Mouse (Mus musculus) splenic B cell, adult 2 months (primary cell): Measurements from ENCODE around the gene Dcdc2b.

Experiments
- DNase-seq: peaks from one replicate; pipeline ENCODE4 v3.0.0-alpha.2; 2011; ENCODE audit warnings: low read depth, low spot score
- H3K27me3 ChIP-seq: 2 replicates; pipeline ENCODE4 v1.6.1; 2012; ENCODE audit warnings: mild to moderate bottlenecking, low read length, moderate library complexity, mixed read lengths; ENCODE audit not compliant: control insufficient read depth, poor library complexity, insufficient read depth, severe bottlenecking
- H3K36me3 ChIP-seq: 2 replicates; pipeline ENCODE4 v1.6.1; 2012; ENCODE audit warnings: mild to moderate bottlenecking, low read length, moderate library complexity, mixed read lengths; ENCODE audit not compliant: control insufficient read depth, poor library complexity, insufficient read depth, severe bottlenecking

Gene Dcdc2b

GRCm38 (mm10) chr4:129615801-129616290 is 1.8 kb upstream of the Dcdc2b start:
- no peak for DNase-seq
- Histone ChIP-seq H3K27me3 (no peaks in the 10 kb centered on the region), H3K36me3 (no peaks in the 10 kb centered on the region; the same call in 1 of the 2 replicates)

DNA sequence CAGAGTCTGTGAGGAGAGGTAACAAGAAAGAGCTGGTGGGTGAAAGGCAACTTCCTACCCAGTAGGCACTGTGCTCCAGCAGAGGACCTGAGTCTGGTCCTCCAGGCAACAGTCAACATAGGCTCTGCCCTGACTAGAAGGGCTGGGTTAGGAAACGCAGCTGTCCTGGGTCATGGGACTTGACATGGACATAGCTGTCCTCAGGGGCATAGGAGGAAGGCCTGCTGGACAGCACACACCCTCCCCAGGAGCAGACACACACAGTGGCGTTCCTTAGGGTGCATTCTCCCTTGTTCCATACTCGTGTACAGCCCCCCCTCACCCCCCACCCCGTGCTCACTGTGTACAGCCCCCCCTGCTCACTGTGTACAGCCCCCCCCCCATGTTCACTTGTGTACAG is 3.6 kb downstream of the Dcdc2b start:
- Histone ChIP-seq H3K27me3 (no peaks in the 10 kb centered on the region), H3K36me3 (peaks cover 5% of the 10 kb centered on the region; the same call in 1 of the 2 replicates)
- DNase-seq, result no peak

DNA sequence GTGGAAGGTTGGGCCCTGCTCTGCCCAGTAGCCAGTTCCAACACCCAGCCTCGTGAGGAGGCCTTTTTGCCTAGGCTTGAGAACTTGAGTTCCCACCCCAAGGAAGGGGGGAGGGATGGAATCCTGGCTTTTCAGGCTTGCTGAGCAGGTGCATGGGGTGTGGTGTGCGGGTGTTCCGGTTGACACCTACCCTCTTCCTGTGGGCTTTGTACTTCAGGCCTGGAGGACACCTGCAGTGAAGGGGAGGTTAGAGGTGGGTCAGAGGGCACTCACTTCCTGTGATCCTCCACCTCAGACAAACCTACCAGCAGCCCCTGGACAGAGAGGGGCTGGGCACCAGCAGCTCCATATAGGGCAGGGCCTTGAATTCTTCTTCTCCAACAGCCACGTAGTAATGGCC is 4.0 kb downstream of the Dcdc2b start:
- Histone ChIP-seq H3K27me3 (no peaks in the 10 kb centered on the region), H3K36me3 (peaks cover 8% of the 10 kb centered on the region)
- no peak for DNase-seq

DNA sequence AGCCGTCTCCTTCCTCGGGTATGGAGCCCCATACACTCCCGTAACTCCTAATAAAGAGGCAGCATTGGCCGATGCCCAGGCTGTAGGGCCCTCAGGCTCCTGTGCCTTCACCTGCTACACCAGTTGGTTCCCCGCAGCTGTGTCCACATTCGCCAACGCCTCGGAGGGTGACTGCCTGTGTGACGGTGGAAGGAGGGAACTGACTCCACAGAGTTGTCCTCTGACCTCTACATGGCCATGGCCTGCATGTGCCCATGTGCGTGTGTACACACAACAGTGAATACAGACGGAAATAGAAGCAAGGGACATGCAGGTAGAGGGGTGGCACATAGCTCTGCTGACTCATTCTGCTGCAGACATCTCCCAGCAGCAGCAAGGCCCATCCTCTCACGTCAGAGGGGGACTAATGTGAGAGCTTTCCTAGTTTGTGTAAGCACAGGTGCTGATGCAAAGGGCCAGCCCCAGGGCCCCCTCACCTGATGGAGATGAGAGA is 4.9 kb downstream of the Dcdc2b start:
- no peak for DNase-seq
- H3K36me3 ChIP-seq, result peaks cover 8% of the 10 kb centered on the region
- no peaks in the 10 kb centered on the region for H3K27me3 ChIP-seq

DNA sequence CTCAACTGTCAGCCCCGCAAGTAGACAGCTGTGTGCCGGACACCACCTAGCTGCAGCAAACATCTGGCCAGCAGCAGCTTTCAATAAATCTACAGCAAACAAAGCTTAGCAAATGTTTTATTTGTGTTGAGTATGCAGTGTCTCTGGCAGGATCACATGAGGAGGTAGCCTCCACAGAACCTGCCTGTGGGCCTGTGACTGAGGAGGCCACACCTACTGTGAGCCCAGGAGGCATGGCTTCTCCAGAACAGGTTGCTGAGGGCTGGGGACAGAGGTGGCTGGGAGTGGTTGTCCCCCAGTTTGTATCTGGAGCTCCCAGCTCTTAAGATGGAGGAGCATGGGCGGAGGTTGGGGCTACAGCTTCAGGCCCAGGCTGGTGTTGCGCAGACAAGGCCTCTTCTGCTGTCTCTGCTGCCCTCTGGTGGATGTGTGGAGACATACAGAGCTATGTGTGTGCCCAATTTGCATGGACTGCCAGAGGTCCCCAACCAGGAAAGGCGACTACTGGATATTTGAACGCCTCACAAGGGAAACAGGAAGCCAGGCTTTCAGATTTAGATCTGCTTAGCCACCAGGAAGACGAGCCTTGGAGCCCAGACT is 5.5 kb downstream of the Dcdc2b start:
- Histone ChIP-seq H3K27me3 (no peaks in the 10 kb centered on the region), H3K36me3 (peaks cover 8% of the 10 kb centered on the region)
- peak; percentile 93 for DNase-seq

DNA sequence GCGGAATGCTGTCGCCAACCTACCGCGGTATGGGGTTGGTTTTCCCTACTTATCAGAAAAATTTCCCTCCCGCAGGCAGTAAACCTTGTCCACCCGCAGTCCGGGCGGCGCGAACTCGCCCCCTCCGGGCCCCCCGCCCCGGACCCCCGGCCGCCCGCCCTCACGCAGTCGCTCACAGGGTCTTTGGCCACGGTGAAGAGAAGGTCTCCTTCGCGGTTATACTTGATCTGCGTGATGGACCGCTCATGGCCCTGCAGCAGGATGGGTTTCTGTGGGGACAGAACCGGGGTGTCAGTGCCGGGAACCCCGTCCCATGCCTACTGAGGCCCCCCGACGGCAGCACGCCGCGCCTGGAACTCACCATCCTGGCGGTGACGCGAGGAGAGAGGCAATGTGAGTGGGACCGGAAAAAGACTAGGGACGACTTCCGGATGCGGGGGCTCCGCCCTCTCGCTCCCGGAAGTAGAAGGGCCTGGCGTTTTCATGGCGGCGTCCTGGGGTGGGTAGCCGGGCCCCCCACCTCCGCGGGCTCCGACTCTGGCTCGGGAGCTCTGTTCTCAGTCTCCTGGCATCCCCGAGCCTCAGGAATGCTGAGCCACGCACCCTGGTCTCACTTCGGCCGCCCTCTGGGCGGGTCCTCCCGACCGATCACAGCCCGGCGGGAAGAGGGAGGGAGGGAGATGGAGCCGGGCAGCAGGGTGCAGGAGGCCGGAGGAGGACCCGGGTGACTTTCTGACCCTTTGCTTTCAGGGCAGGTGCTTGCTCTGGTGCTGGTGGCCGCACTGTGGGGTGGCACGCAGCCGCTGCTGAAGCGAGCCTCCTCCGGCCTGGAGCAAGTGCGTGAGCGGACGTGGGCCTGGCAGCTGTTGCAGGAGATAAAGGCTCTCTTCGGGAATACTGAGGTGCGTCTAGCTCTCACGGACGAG is 13.6 kb downstream of the Dcdc2b start, which contains the start of the genes Eif3i and Tmem234:
Gene Eif3i, minus strand, starts transcription at position 416 of the 926 bp plus-strand sequence.
Gene Tmem234, plus strand, starts transcription at position 436 of the 926 bp plus-strand sequence.
- peak; percentile 85 for DNase-seq
- Histone ChIP-seq H3K27me3 (no peaks in the 10 kb centered on the region), H3K36me3 (peaks cover 7% of the 10 kb centered on the region)

DNA sequence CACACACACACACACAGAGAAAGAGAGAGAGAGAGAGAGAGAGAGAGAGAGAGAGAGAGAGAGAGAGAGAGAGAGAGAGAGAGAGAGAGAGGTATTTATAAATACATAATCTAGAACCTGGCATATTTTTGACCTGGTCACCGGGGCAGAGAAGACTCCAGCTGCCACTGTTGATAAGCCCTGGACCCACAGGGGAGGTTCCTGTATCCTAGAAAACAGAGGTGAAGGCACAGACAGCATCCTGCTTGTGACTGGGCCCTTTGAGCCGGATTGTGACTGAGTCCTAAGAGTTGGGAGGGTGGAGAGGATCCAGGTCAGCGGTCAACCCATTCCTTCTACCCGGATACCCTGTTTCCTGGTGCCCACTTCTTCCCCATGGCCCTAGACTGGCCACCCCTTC is 25.2 kb downstream of the Dcdc2b start:
- H3K27me3 ChIP-seq, result no peaks in the 10 kb centered on the region
- H3K36me3 ChIP-seq, result peaks cover 2% of the 10 kb centered on the region
- DNase-seq, result no peak

GRCm38 (mm10) chr4:129586943-129587342 is 27.1 kb downstream of the Dcdc2b start:
- no peaks in the 10 kb centered on the region for H3K27me3 ChIP-seq
- peaks cover 2% of the 10 kb centered on the region for H3K36me3 ChIP-seq
- no peak for DNase-seq

GRCm38 (mm10) chr4:129585773-129586172 is 28.3 kb downstream of the Dcdc2b start:
- Histone ChIP-seq H3K36me3 (no peaks in the 10 kb centered on the region), H3K27me3 (no peaks in the 10 kb centered on the region)
- no peak for DNase-seq

DNA sequence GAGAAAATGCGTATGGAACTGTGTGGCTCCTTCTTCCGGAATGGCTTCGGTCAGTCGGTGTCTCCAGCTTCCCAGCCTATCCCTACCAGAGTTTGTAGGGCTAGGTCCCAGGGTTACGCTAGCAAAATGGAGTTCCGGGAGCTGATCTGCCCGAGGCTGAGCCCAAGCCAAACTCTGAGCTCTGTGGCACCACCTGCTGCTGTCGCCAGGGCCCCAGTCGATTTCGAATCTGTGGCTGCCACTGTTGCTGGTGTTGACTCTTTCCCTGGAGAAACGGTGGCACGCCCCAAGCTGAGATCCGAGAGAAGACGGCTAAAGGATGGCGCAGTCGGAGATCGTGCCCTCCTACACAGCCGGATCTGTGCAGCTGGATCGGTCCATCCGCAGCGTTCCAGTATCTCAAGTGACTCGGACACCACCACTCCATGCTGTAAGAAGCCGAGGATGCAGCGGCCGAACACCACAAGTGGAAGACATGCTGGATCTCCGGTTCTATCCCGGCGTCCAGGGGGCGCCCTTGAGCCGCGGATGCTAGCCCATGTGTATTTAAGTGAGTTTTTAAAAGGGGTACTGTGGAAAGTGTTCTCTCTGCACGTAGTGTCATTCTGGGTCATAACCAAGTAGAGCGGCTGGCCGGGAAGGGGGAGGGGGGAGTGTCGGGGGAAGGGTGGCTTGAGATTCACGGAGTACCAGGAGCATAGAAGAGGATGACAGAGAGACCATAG is 29.0 kb downstream of the Dcdc2b start:
- H3K27me3 ChIP-seq, result no peaks in the 10 kb centered on the region
- peak; percentile 91 for DNase-seq
- H3K36me3 ChIP-seq, result no peaks in the 10 kb centered on the region

- no peaks in the 10 kb centered on the region for H3K27me3 ChIP-seq
- peak; percentile 64 for DNase-seq
Observed at GRCm38 (mm10) chr4:129584370-129584769, 29.7 kb downstream of the Dcdc2b start.

DNA sequence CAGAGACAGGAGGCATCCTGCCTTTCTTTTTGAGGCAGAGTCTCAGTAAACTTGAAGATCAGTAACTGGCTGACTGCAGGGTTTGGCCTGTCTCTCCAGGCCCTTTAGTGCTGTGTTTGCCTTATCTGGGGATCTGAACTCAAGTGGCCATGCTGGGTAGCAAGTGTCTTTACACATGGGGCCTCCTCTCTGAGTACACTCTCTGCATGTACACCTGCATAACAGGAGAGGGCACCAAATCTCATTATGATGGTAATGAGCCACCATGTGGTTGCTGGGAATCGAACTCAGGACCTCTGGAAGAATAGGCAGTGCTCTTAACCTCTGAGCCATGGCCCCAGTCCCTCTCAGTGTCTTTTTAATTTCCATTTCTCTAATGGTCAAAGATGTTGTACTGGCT is 31.8 kb downstream of the Dcdc2b start:
- no peaks in the 10 kb centered on the region for H3K36me3 ChIP-seq

More at GRCm38 (mm10) chr4:129584370-129584769, 29.7 kb downstream of the Dcdc2b start:
- H3K36me3 ChIP-seq, result no peaks in the 10 kb centered on the region

GRCm38 (mm10) chr4:129580347-129580746 is 33.7 kb downstream of the Dcdc2b start:
- Histone ChIP-seq H3K36me3 (no peaks in the 10 kb centered on the region), H3K27me3 (no peaks in the 10 kb centered on the region)
- peak; percentile 86 for DNase-seq

More for the DNA sequence above, 31.8 kb downstream of the Dcdc2b start:
- no peaks in the 10 kb centered on the region for H3K27me3 ChIP-seq
- DNase-seq, result no peak

- DNase-seq, result no peak
- H3K36me3 ChIP-seq, result no peaks in the 10 kb centered on the region
- H3K27me3 ChIP-seq, result no peaks in the 10 kb centered on the region
Observed at GRCm38 (mm10) chr4:129578466-129578865, 35.6 kb downstream of the Dcdc2b start, which contains the start of gene Fam167b. Gene Fam167b, minus strand, starts transcription at chr4:129578549.
